Mouse (Mus musculus) cerebellum, postnatal 36 days (tissue): ENCODE results near the gene Akt1s1.
"Not testable (repeated sequence)": the region's sequence is repeated elsewhere in the genome, so short reads cannot be mapped to it uniquely, and the experiment has no call there.

Experiments
- DNase-seq, 2 experiments: peaks; one replicate each; pipeline ENCODE4 v3.0.0; 2021 to 2022; ENCODE audit warnings: mixed read lengths in 2 of 2

Akt1s1 gene

GRCm38 (mm10) chr7:44871181-44871580 is 22.4 kb downstream of the Akt1s1 start:
- DNase-seq, result no peak

- DNase-seq, result not testable (repeated sequence)
Measured at GRCm38 (mm10) chr7:44871774-44872173, 23.0 kb downstream of the Akt1s1 start.

GRCm38 (mm10) chr7:44877833-44878232 is 29.0 kb downstream of the Akt1s1 start:
- no peak for DNase-seq

- DNase-seq, result no peak
Measured at GRCm38 (mm10) chr7:44883036-44883435, 34.2 kb downstream of the Akt1s1 start.

- DNase-seq, result no peak
Measured at GRCm38 (mm10) chr7:44884637-44885036, 35.8 kb downstream of the Akt1s1 start.

- DNase-seq, result no peak
Measured at GRCm38 (mm10) chr7:44886964-44887363, 38.2 kb downstream of the Akt1s1 start.

GRCm38 (mm10) chr7:44888256-44889105 is 39.7 kb downstream of the Akt1s1 start:
- no peak for DNase-seq

GRCm38 (mm10) chr7:44890180-44890579 is 41.4 kb downstream of the Akt1s1 start:
- DNase-seq, result no peak

GRCm38 (mm10) chr7:44890737-44891136 is 41.9 kb downstream of the Akt1s1 start:
- peak in 1 of 2 experiments; percentile 35 for DNase-seq

GRCm38 (mm10) chr7:44891611-44892010 is 42.8 kb downstream of the Akt1s1 start:
- DNase-seq, result no peak

- DNase-seq, result peak; percentile 89 to 90
Measured at GRCm38 (mm10) chr7:44892276-44892921, 43.6 kb downstream of the Akt1s1 start, which contains the start of gene Med25. TSS of gene Med25 (minus strand) at chr7:44892712.

- DNase-seq, result no peak
Measured at GRCm38 (mm10) chr7:44893197-44893596, 44.4 kb downstream of the Akt1s1 start.

- DNase-seq, result no peak
Measured at GRCm38 (mm10) chr7:44894175-44894574, 45.4 kb downstream of the Akt1s1 start.

- no peak for DNase-seq
Measured at GRCm38 (mm10) chr7:44895206-44895592, 46.4 kb downstream of the Akt1s1 start.

- peak; percentile 90 for DNase-seq
Measured at GRCm38 (mm10) chr7:44895593-44896434, 47.0 kb downstream of the Akt1s1 start, which contains the start of gene Fuz. TSS of gene Fuz (plus strand) at chr7:44896079.

- no peak for DNase-seq
Measured at GRCm38 (mm10) chr7:44896499-44896898, 47.7 kb downstream of the Akt1s1 start.

- DNase-seq, result peak; percentile 27 to 53
Measured at GRCm38 (mm10) chr7:44898607-44899006, 49.8 kb downstream of the Akt1s1 start.

- DNase-seq, result no peak
Measured at GRCm38 (mm10) chr7:44900632-44901031, 51.8 kb downstream of the Akt1s1 start.

GRCm38 (mm10) chr7:44901230-44901722 is 52.5 kb downstream of the Akt1s1 start:
- no peak for DNase-seq
